Mouse (Mus musculus) megakaryocyte-erythroid progenitor cell, adult 5-6 weeks (primary cell): ENCODE results near the gene Eif5a. TPM values are rescaled to one million over a fixed set of nuclear protein-coding genes. Genes with fewer than 3 reads are reported as not detected.

Experiments used
- ATAC-seq: replicated peaks from 2 replicates; pipeline ENCODE4 v1.8.0; 2016; ENCODE audit warnings: mild to moderate bottlenecking, inconsistent platforms; ENCODE audit not compliant: severe bottlenecking, poor library complexity, low FRiP score, low TSS enrichment
- total RNA-seq, 2 experiments: library from RNA; stranded (forward) in 1 of 2; stranded (reverse) in 1 of 2; fragments of 200-1000, 215-1000 nt in 1 of 2; fragments of >200 nt in 1 of 2; fragmentation: Nextera tagmentation in 1 of 2; gene quantifications; 2 replicates each; pipeline ENCODE4 v1.2.3; 2014 to 2017

Gene Eif5a
- total RNA-seq, 2 experiments from 2014 or later = 1,474 to 1,514 TPM

DNA sequence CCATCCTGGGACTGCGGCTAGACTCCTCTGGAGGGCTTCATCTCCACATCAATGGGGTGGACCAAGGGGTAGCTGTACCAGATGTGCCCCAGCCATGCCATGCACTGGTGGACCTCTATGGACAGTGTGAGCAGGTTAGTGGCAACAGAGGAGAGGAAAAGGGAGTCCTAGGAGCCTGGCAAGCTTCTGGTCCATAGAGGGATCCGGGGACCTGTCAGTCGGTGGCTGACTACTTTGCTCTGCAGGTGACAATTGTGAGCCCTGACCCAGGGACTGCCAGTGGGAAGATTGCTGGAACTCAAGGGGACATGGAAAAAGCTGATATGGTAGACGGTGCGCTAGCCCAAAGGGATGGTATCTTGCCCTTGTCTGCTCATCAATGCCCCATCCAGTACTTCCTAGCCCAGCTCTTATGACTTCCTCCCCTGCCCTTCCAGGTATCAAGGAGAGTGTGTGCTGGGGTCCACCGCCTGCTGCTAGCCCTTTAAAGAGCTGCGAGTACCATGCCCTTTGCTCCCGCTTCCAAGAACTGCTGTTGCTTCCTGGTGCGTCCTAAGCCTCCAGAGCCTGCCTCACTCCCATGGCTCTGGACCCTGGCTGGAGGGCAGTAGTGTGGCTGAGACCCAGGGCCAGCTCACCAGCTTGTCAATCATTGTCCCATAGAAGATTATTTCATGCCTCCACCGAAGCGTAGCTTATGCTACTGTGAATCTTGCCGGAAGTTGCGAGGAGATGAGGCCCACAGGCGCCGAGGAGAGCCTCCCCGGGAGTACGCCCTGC lies 10.8 kb downstream of the Eif5a start:
- no peak for ATAC-seq

GRCm38 (mm10) chr11:69910177-69910576 lies 11.6 kb downstream of the Eif5a start:
- no peak for ATAC-seq

DNA sequence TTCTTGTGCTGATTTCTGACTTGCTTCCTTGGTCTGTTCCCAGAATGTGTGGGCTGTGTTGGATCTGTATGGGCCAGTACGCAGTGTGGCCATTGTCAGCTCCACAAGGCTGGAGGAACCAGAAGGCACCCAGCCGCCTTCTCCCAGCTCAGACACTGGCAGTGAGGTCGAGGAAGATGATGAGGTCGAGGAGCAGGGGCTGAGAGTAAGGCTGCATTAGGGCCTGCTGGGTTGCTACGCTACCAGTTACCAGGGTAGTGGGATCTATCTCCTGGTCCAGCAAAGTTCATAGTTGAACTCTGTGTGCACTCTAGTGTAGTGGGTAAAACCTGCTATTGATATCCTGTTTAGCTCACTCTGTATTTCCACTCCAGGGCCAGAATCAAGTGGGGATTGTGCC lies 12.6 kb downstream of the Eif5a start:
- no peak for ATAC-seq

GRCm38 (mm10) chr11:69908645-69909044 lies 13.1 kb downstream of the Eif5a start:
- no peak for ATAC-seq

DNA sequence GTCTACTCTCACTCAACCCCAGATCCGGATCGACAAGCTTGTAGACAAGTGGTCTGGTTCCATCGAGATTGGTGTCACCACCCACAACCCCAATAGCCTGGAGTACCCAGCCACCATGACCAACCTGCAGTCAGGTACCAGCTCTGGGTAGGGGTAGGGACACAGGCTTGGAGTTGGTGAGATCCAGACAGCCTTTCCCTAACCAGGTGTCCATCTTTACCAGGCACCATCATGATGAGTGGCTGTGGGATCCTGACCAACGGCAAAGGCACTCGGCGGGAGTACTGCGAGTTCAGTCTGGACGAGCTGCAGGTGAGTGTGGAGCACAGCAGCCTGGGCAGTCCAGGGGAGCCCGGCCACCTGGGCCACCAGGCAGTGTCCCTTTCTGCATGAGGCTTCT lies 17.4 kb downstream of the Eif5a start:
- no peak for ATAC-seq

DNA sequence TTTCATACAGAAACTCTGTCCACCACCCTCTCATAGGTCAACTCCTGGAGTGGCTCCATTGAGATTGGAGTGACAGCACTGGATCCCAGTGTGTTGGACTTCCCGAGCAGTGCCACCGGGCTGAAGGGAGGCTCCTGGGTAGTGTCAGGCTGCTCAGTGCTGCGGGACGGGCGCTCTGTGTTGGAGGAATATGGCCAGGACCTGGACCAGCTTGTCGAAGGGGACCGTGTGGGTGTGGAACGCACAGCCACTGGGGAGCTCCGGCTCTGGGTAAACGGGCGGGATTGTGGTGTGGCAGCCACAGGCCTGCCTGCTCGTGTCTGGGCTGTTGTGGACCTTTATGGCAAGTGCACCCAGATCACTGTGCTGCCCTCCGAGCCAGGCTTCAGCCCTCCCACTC lies 18.8 kb downstream of the Eif5a start:
- ATAC-seq = no peak

DNA sequence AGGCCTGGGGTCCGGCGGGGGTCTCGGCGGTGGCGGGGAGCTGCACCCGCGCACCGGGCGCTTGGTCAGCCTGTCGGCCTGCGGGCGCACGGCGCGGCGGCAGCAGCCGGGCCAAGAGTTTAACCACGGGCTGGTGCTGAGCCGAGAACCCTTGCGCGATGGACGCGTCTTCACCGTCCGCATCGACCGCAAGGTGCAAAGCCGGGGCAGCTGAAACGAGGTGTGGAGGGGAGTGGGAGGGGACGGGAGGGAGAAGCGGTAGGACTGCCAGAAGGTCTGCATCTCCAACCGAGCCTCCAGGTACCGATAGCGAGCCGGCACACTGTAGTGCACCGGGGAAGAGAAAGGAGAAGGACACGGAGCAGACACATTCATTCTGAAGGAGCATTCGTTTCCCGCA lies 19.8 kb downstream of the Eif5a start:
- ATAC-seq = no peak

DNA sequence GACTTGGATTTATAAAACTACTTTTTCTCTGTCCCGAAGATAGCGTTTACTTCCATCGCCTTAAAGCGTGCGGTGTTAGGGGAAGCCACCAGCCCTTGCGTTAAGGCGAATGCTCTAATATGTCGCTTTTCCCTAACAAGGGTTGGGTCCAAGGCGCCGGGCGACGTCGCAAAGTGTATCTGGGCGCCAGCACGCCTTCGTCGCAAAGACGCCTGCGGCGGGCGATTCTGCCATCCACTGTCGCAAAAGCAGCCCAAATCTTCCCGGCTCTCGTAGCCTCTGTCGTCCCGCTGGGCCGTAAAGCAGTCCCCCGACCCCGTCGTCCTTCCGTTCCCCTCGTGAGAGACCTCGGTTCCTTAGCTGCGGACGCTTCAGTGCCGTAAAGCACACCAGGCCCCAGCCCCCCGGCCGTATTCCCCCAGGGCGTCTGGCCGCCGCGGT lies 20.3 kb downstream of the Eif5a start:
- ATAC-seq = peak; percentile 76

GRCm38 (mm10) chr11:69900471-69901405 lies 21.0 kb downstream of the Eif5a start, which contains the start of the genes 2810408A11Rik and Neurl4:
2810408A11Rik (minus strand) TSS chr11:69900987.
Neurl4 (plus strand) TSS chr11:69901072.
- ATAC-seq = peak; percentile 87

- no peak for ATAC-seq
These were observed 21.9 kb downstream of the Eif5a start for GRCm38 (mm10) chr11:69899870-69900269.

DNA sequence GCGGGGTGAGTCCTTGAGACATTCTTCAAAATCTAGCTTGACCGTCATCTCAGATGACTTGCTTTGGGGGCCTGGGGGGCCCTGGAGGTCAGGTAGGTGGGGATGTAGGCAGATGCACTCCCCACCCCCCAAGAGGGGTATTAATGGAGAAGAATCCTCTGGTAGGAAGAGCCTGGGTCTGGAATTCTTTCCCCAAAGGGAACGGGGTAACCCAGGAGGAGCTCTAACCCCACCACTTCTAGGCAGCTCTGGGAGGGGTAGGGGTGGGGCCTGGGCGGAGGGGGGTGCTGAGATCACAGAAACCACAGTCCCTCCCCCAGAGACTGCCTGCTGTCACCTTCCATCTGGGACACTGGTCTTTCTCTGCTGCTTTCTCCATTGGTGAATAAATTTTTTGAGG lies 26.5 kb downstream of the Eif5a start, which contains the start of gene Acap1:
TSS of gene Acap1 (minus strand) at position 249 of the 400 bp plus-strand sequence.
- ATAC-seq = peak; percentile 52; the same call in 1 of the 2 replicates

- 0 out of 2 replicates have a peak, but pooled peaks have one; percentile 23 for ATAC-seq
These were observed 27.1 kb downstream of the Eif5a start for GRCm38 (mm10) chr11:69894671-69895070.

GRCm38 (mm10) chr11:69891482-69891881 lies 30.3 kb downstream of the Eif5a start:
- peak; percentile 70 for ATAC-seq

- peak; percentile 61 for ATAC-seq
These were observed 34.7 kb downstream of the Eif5a start for GRCm38 (mm10) chr11:69886907-69887635.

DNA sequence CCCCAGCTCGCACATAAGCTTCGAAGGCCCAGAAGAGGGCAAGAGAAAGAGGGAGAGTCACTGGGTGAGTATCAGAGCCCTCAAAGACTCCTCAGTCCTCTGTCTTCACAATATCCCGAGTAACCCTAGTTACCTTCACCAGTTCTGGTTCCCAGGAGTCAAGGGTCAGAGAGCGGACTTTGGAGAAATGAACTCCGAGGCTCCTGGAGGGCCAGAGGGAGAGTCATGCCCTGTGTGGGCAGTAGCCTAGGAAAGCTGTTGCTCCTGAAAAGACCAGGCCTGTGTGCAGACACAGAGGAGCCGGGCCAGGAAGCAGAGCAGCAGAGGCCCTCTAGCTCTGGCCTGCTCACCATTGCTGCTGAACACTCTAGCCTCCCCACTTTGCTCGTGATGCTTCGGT lies 37.1 kb downstream of the Eif5a start:
- ATAC-seq = no peak

- ATAC-seq = no peak
These were observed 37.5 kb downstream of the Eif5a start for GRCm38 (mm10) chr11:69884240-69884639.

- ATAC-seq = peak; percentile 26; the same call in 1 of the 2 replicates
These were observed 38.1 kb downstream of the Eif5a start for GRCm38 (mm10) chr11:69883527-69884151.

GRCm38 (mm10) chr11:69883066-69883465 lies 38.7 kb downstream of the Eif5a start:
- ATAC-seq = no peak
